Mouse (Mus musculus) urinary bladder, postnatal 4 days (tissue): ENCODE measurements around the gene Btnl4.

Experiments
- DNase-seq, 2 experiments: peaks; one replicate each; pipeline ENCODE4 v3.0.0; 2021 to 2022; ENCODE audit warnings: low spot score in 2 of 2

The Btnl4 gene

DNA sequence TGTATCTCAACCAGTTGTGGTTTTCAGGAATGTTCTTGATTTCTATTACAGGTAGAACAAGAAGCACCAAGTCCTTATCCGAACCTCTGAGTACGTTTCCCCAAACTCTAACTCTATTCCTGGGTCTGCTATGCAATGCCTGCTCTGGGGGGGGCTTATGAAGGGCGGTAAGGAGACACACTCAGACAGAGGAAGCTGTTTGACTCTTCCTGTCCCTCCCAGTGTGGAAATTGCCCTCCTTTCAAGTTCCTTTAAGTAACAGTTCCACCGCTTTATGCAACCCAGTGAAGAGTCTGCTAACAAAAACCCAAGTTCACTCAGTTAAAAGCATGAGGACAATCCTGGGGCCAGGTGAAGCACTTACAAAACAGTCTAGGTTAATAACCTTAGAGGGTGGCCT lies 40.0 kb downstream of the Btnl4 start:
- DNase-seq: no peak

DNA sequence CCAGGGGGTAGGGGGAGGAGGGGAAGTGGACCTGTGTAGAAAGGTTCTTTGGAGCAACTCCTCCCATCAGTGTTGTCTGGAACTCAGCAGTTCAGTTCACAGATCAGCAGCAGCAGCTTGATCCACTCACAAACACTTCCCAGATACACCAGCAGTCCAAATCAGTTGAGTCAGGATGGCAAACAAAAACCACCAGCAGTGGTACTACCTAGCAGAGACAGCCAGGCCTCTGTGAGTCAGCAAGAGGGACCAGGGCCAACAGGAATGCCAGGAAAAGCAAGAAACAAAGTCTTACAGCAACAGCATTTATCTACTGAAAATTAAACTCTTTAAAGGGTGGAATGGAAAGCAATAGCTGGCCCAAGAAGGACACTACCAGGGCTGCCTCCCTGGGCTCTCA lies 49.5 kb downstream of the Btnl4 start:
- no peak for DNase-seq

DNA sequence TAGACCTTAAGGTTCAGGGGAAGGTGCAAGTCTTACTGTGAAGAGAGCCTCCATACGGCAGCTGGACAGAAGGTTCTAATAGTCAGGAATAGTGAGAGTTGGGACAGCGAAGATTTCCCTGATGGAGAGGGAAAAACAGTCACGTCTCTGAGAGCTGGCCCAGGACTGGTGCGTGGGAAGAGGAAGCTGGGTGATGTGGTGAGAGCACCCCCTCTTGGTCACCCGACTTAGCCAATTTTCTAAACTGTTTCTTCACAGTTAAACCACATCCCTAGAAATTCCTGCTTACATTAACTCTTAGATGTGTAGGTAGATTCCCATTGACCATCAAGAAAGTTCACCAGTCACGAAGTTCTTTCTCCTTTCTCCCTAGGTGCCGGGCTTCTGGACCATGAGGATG lies 57.1 kb downstream of the Btnl4 start:
- no peak for DNase-seq
